Mouse (Mus musculus) kidney, postnatal 14 days (tissue): Measurements from ENCODE around the gene Cyyr1.
"Not testable (repeated sequence)": the region's sequence is repeated elsewhere in the genome, so short reads cannot be mapped to it uniquely, and the experiment has no call there.

Source experiments
- DNase-seq: peaks from one replicate; pipeline ENCODE4 v3.0.0; 2022; ENCODE audit warnings: mixed read lengths

Cyyr1 gene

GRCm38 (mm10) chr16:85553297-85553696 lies at the start of gene Cyyr1:
TSS of gene Cyyr1 (minus strand) at chr16:85553397.
- DNase-seq, result not testable (repeated sequence)

GRCm38 (mm10) chr16:85588844-85589243 lies 35.6 kb upstream of the Cyyr1 start:
- no peak for DNase-seq

- DNase-seq, result no peak
Observed at GRCm38 (mm10) chr16:85587573-85588226, 34.5 kb upstream of the Cyyr1 start.

DNA sequence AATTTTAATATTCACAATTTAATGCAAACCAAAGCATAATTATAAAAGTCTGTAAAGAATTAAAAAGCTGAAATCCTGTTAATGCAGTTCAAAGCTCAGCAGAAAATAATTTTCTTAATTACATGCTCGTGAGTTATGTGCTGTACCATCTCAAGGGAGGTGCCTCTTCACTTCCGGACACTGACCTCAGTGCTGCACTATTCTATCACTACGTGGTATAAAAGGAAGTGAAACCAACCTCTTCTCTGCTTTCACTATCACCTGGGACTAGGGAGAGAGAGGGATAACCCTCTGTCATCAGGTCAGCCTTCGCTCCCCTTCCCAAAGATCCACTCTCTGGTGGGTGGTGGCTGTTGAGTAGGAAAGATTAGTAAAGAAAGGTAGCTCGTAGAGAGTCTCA lies 13.3 kb upstream of the Cyyr1 start:
- no peak for DNase-seq

DNA sequence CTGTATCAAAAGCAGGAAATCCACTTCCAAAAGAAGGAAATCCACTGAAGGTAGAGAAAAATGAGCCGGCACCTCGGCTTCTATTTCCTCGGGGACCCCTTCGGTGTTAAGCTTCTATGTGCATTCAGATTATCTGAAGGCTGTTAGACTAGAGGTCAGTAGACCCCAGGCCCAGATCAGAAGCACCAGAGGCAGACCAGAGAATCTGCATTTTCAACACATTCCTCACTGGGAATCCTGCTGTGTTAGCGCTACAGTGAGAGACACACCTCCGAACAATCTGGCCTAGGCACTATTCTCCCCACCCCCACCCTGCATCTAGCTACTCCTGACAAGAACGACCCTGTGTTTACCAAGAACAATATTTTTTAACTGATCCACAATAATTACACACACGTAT lies 641 bp upstream of the Cyyr1 start:
- no peak for DNase-seq

DNA sequence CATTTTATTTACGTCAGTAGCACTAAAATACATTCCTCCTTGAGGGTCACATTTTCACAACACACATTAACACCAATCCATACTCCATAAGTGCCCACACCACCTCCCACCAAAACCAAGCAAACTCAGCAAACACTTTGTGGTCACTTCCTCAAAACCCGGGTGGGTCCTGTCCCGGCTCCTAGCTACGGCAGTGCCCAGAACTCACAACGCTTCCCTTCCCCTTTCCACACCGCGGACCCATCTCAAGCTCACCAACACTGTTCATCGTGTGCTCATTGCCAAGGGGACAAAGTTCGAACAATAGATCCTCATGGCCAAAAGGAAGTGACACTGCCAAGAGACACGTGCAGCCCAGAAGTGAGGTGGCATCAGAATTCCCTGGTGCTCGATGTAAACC lies 1.2 kb downstream of the Cyyr1 start:
- DNase-seq, result not testable (repeated sequence)

- DNase-seq, result peak; percentile 58
Observed at GRCm38 (mm10) chr16:85549971-85550567, 3.1 kb downstream of the Cyyr1 start.

GRCm38 (mm10) chr16:85546519-85546918 lies 6.7 kb downstream of the Cyyr1 start:
- peak; percentile 53 for DNase-seq

DNA sequence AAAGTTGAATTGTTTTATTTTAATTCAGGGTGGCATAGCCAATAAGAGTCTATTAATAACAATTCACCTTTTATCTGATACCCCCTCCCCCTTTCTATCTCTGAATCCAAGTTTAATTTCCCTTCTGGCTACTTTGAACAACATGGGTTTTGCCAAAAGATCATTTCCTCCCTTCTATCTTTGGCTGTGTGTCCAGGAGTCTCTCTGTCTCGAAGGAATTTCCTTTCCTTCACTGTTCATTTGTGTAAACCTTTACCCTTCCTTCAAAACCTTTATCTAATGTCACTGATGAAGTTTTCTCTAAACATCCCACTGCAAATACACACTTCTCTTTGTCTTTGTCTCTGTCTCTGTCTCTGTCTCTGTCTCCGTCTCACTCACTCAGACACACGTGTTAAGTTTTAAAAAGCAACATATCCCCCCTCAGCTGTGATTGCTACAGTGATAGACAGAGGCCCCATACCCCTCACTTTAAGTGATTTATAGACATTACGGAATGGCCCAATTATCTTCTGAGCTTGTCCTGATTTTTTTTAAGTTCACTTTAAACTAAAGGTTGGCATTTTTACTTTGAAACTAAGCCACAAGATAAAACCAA lies 11.4 kb downstream of the Cyyr1 start:
- DNase-seq, result peak; percentile 19

DNA sequence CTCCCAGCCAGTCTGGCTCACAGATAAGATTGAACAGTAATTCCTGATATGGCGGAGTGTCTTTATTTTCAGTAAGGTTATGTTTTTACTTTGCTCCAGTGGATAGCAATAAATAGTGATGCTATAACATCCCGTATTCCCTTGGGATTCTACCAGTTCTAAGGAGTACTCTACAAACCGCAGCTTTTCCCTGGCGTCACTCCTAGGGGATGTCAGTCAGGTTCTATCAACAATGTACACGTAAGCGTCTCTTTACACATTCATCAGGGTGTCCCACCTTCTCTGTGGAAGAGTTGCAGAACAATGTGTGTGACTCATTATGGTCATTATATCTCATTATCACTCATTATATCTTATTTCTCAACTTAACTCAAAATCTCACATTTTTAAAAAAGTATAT lies 12.2 kb downstream of the Cyyr1 start:
- no peak for DNase-seq

- DNase-seq, result peak; percentile 13
Observed at GRCm38 (mm10) chr16:85538367-85538766, 14.8 kb downstream of the Cyyr1 start.

- no peak for DNase-seq
Observed at GRCm38 (mm10) chr16:85536075-85536474, 17.1 kb downstream of the Cyyr1 start.

DNA sequence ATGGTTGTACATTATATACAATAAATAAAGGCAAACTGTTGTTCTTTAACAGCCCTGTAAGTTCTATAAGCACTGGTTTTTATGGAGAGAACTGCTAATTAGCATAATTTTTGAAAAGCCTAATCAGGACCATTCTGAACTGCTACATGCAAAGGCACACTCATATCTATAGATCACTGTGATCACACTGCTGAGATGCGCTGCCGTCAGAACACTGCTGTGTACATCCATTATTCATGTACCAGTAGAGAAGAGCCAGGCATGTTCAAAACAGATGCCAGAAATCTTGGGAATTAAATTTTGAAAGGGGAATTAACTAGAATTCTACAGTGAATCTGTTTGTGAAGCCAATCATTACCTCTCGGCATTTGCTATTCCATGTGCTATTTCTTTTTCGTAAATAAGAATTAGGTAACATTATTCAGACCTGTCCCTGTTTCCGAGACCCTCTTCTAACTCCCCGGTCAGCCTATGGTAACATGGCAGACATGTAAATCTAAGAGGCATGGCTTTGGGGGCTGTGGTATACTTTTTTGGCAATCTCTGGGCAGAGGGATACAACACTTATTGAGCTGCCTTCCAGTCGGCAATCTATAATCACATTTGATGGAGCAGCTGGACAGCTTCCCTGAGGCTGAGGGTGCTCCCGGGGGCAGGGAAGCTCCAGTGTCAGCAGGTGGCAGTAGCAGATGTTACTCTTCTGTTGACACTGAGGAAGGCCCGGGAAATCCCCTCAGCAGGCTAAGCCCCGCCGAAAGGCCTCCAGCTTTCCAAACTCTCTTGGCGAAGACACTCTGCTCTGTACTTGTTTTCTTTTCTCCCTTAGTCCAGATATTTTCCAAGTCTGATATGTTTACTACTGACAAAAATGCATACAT lies 25.2 kb downstream of the Cyyr1 start:
- peak; percentile 13 for DNase-seq

- DNase-seq, result no peak
Observed at GRCm38 (mm10) chr16:85524589-85524988, 28.6 kb downstream of the Cyyr1 start.

- no peak for DNase-seq
Observed at GRCm38 (mm10) chr16:85507264-85507663, 45.9 kb downstream of the Cyyr1 start.

GRCm38 (mm10) chr16:85505108-85505507 lies 48.1 kb downstream of the Cyyr1 start:
- no peak for DNase-seq

DNA sequence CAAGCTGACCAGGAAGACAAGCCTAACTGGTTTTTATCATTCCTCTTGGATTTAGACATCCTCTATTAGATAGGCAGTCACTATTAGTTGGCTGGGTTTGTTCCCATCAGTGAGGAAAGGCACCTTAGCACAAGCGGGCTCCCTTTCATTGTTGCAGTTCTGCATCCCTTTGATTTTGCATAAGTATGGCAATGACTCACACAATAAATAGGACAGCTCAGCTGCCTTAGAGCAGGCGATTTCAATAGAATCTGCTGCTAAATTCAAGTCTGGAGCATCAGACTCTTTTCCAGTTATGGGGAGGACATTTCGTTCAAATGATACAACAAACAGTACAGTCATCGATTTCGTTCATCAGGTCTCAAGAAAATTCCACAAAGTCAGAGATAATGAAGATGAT lies 49.8 kb downstream of the Cyyr1 start:
- no peak for DNase-seq

DNA sequence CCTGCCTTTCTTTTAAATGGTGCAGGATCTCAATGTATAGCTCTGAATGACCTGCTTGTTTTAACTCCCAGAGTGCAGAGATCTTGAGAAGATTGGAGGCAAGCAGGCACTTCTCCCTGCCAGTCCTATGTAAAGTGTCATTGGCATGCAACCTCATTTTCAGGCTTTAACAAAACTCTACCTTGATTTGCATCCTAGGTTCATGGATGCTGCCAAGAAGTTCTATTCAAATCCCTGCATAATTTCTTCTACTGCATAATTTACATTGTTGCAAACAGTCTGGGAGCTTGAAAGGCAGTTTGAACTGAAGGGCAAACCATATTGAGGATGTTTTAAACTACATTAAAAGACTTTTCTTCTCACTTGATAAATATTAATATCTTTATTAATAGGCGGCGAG lies 57.4 kb downstream of the Cyyr1 start:
- DNase-seq, result no peak

GRCm38 (mm10) chr16:85488105-85488607 lies 65.0 kb downstream of the Cyyr1 start:
- no peak for DNase-seq

DNA sequence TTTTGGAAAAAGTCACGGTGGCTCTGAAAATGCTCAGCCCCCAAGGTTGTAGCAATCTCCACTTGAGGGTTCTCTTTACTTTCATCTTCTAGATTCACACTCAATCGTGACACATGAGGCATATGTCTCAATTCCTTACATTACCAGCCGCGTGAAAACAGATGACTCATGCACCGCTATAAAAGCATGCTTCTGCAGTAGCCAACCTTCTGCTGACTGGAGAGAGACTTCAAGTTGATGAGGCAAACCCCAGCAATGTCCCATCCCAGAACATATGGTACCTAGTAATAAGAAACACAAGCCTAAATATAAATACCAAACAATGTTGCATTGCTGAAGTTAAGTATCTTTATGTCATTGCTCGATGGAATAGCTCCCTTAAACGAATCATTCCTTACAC lies 65.9 kb downstream of the Cyyr1 start:
- DNase-seq, result no peak

GRCm38 (mm10) chr16:85484557-85484956 lies 68.6 kb downstream of the Cyyr1 start:
- DNase-seq, result no peak

- DNase-seq, result no peak
Observed at GRCm38 (mm10) chr16:85474552-85475071, 78.6 kb downstream of the Cyyr1 start.

DNA sequence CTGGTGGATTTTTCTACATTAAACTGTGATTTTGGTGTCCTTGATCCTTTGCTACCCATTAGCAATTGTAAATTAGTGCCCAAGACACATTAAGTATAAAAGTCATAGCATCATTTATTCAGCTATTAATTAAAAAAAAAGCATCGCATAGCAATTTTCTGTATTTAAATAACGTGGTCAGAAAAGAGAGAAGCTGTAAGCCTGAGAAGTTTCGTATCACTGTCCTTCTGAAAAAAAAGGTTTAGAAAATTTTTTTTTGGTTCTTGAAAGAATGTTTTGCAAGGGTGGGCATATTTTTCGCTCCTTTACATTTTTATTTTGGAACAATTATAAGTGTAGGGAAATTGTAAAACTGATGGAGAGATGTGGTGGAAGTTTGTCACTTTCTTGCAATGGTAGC lies 83.1 kb downstream of the Cyyr1 start:
- no peak for DNase-seq
